Mouse (Mus musculus) myocyte (in vitro differentiated cells): ENCODE measurements around the gene Ets1.

Experiments
- CEBPB ChIP-seq: IDR thresholded peaks from 2 replicates; pipeline ENCODE4 v1.6.1; 2011; ENCODE audit warnings: mild to moderate bottlenecking, moderate library complexity; ENCODE audit not compliant: poor library complexity, insufficient read depth, severe bottlenecking
- E2F4 ChIP-seq: IDR thresholded peaks from one replicate; pipeline ENCODE4 v1.6.1; 2011; ENCODE audit warnings: mild to moderate bottlenecking, control low read depth, moderate library complexity; ENCODE audit not compliant: insufficient read depth
- MAX ChIP-seq: IDR thresholded peaks from one replicate; pipeline ENCODE4 v1.6.1; 2011; ENCODE audit warnings: low read depth, mild to moderate bottlenecking, control low read depth
- MYOD1 ChIP-seq, 3 experiments: IDR thresholded peaks; one replicate each; pipeline ENCODE4 v1.6.1; 2011; ENCODE audit warnings: control low read depth in 2 of 3, low read depth in 2 of 3, mild to moderate bottlenecking in 2 of 3, moderate library complexity in 1 of 3; ENCODE audit not compliant: insufficient read length in 2 of 3, control insufficient read depth in 1 of 3
- MYOG ChIP-seq, 3 experiments: IDR thresholded peaks; one replicate each; pipeline ENCODE4 v1.6.1; 2011; ENCODE audit warnings: control low read depth in 2 of 3, low read depth in 2 of 3, mild to moderate bottlenecking in 2 of 3; ENCODE audit not compliant: insufficient read length in 2 of 3, control insufficient read depth in 1 of 3, insufficient read depth in 1 of 3
- POLR2A ChIP-seq: IDR thresholded peaks from one replicate; pipeline ENCODE4 v1.6.1; 2011; ENCODE audit warnings: low read depth, mild to moderate bottlenecking, control low read depth, moderate library complexity; ENCODE audit not compliant: insufficient read length
- POLR2AphosphoS2 ChIP-seq: IDR thresholded peaks from one replicate; pipeline ENCODE4 v1.6.1; 2011; ENCODE audit warnings: low read depth, control low read depth; ENCODE audit not compliant: insufficient read length
- REST ChIP-seq: IDR thresholded peaks from one replicate; pipeline ENCODE4 v1.6.1; 2011; ENCODE audit warnings: mild to moderate bottlenecking, control low read depth, moderate library complexity; ENCODE audit not compliant: insufficient read depth, insufficient read length
- SRF ChIP-seq: IDR thresholded peaks from one replicate; pipeline ENCODE4 v1.6.1; 2011; ENCODE audit warnings: low read depth; ENCODE audit not compliant: control insufficient read depth, insufficient read length
- TCF12 ChIP-seq: IDR thresholded peaks from one replicate; pipeline ENCODE4 v1.6.1; 2011; ENCODE audit warnings: mild to moderate bottlenecking, control low read depth; ENCODE audit not compliant: poor library complexity, insufficient read depth, severe bottlenecking
- USF1 ChIP-seq: IDR thresholded peaks from one replicate; pipeline ENCODE4 v1.6.1; 2011; ENCODE audit warnings: low read depth, mild to moderate bottlenecking, control low read depth, moderate library complexity

- TF ChIP-seq USF1 (no peak), MYOG (IDR thresholded peaks at IDR 0.05; ENCODE audit: control insufficient read depth in 1 of 3, insufficient read depth in 1 of 3, insufficient read length in 2 of 3, low read depth in 2 of 3) (no peak), MYOD1 (IDR thresholded peaks at IDR 0.05; ENCODE audit: control insufficient read depth in 1 of 3, insufficient read length in 2 of 3, low read depth in 2 of 3) (no peak), MAX (no peak), POLR2A (no peak), E2F4 (no peak), REST (no peak), SRF (no peak), TCF12 (no peak), POLR2AphosphoS2 (no peak), CEBPB (no peak)
These were observed 88.3 kb downstream of the Ets1 start for GRCm38 (mm10) chr9:32724131-32724825.
